Mouse (Mus musculus): Measurements from ENCODE around the gene Trim46.
A peak's percentile ranks its signal among the peaks of the same experiment; 100 is the strongest.

The Trim46 gene

DNA sequence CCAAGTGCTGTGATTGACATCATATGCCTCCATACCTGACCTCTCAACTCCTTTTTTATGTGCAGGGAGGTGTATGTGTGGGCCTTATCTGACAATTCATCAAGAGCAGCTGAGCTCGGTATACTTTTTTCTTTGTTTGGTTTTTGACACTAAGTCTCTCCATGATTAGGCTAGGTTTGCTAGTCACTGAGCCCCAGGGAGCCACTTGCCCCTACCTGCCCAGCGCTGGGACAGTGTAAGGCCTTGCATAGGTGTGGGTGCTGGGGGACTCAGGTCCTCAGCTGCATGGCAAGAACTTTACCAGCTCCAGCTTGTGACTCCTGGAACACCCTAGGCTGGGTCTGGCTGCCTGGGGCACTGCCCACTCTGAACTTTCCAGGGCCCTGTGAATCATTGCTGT, 39.4 kb downstream of the Trim46 start:
- DNase-seq, result no peak

GRCm38 (mm10) chr3:89206079-89206478, 40.0 kb downstream of the Trim46 start:
- DNase-seq, result no peak

- no peak for DNase-seq
Measured at GRCm38 (mm10) chr3:89203142-89203514, 43.0 kb downstream of the Trim46 start.

- peak; percentile 93 for DNase-seq
Measured at GRCm38 (mm10) chr3:89202253-89203141, 43.6 kb downstream of the Trim46 start, which contains the start of gene Gba. TSS of gene Gba (plus strand) at chr3:89202928.

DNA sequence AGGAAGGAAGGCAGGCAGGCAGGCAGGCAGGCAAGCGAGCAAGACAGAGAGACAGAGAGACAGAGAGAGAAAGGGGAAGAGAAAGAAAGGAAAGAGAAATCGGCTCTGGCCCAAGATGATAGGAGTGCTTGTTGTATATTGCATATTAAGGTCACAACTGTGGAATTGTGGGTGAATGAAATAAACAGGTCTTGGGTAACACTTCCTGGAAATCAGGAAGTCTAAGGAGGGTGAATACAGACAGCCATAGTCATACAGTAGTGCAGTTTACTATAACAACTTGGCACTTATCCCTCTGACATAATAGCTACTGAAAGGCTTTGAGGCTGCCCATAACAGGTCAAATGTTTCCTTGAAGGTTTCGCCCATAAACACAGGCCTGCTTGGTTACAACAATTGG, 46.3 kb downstream of the Trim46 start:
- DNase-seq, result no peak

DNA sequence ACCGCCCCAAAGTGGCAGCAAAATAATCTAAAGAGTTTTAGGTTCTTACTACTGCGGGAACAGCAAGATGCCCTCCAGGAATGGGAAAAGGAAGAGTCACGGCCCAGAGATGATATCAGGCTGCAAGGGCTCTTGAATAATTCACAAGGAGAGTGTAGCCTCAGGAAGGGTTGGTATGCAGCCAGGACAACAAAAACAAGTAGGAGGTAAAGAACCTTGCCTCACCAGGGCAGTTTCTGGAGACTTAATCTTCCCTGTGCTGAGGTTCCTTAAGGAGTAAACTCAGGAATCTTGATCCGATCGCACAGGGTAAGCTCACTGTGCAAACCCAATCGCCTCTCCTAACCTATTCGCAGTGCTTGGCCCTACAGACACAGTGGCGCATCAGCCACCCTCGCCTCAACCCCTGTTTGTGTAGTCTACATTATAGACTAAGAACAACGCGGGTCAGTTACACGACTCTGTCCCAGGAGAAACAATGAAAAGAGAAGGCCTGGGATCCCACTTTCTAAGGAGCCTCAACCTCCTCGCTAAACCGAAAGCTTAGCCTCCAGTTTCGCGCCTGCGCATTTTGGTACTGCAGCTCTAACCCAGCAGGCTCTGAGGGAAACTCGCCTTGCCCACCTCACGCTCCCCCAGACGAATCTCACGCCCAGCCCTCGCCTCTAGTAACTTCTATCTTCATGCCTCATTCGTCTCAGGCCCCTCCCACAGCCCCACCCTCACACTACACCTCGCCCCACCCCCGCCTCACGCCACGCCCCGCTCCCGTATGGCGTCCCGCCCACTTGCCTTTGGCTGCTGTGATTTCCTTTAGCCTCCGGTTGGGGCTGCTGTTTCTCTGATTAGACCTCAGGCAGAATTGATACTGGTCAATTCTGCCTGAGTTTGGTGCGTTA, 49.9 kb downstream of the Trim46 start:
- DNase-seq, result peak; percentile 94

DNA sequence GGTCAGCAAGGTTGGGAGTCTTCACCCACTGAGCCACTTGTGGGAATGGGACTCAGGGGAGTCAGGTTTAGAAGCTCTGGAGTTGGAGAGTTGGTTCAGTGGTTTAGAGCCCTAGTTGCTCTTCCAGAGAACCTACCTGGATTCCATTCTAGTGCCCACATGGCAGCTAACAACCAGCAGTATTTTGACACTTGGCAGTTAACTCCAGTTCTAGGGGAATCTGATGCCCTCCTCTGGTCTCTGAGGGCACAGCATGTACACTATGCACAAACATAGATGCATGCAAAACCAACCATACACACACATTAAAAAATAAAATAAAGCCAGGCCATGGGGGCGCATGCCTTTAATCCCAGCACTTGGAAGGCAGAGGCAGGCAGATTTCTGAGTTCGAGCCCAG, 52.3 kb downstream of the Trim46 start:
- DNase-seq, result peak; percentile 58

DNA sequence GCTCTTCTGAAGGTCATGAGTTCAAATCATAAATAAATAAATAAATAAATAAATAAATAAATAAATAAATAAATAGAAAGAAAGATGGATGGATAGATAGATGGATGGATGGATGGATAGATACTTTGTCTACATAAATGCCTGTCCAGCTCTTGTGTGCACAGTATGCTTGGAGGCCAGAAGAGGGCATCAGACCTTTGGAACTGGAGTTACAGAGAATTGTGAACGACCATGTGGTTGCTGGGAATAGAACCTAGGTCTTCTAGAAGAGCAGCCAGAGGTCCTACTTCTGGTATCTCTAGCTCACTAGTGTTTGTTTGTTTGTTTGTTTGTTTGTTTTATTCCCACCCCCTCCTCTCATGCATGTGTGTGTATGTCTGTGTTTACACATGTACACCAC, 52.8 kb downstream of the Trim46 start:
- DNase-seq, result no peak

DNA sequence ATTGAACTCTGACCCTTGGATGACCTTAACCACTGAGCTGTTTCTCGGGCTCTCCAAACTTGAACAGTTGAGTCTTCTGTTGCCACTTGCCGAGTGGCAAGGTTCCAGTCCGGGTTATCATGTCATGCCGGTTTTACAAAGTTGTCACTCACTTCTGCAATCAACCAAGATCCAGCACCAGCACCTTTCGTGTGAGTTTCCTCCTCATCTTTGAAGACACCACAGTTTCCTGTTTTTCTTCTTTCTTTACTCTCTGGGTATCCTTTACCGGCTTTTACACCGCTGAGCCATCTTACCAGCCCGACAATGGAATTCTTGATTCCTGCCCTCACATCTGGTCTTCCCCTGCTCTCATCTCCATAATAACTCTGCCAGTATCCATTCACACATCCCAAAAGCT, 55.7 kb downstream of the Trim46 start:
- DNase-seq, result no peak

DNA sequence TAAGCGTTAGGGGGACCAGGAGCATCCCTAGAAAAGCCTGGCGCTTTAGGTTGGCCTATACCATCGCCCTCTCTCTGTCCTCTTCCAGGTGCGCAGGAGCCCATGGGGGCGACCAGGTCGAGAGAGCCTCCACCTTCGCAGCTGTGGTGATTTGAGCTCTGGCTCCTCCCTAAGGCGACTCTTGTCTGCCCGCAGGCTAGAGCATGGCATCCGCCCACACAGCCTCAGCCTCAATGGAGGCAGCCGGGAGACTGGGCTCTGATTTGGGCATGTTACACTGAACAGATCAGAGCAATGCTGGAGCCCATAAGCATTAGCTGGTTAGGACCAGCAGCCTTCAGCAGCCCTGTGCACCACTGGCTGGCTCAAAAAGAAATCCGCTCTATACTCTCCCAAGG, 57.6 kb downstream of the Trim46 start:
- DNase-seq, result no peak

DNA sequence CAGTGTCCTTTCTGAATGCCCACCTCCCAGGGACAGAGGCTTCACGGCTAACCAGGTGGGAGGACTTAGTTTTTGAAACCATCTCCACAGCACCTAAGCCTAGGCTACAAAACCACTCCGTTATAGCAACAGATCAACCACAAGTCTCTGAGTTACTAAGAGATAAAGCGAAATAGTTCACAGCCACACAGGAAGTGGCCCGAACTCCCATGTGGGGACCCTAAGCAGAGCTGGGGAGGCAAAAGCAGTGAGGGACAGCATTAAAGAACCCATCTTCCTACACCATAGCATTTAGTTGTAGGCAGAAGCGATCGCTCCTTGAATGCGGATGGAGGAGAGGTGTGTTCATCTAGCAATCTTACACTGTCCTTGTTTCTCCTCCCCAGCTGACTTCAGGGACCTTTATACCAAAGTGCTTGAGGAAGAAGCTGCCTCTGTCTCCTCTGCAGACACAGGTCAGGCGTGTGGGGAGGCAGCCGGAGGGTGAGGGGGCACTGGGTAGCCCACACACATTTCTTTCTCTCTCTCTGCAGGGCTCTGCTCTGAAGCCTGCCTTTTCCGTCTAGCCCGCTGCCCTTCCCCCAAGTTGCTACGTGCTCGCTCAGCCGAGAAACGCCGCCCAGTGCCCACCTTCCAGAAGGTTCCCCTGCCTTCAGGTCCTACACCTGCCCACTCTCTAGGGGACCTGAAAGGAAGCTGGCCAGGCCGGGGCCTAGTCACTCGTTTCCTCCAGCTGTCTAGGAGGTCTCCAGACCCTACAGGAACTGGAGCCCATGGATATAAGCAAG, 58.2 kb downstream of the Trim46 start:
- no peak for DNase-seq

- no peak for DNase-seq
Measured at GRCm38 (mm10) chr3:89187197-89187596, 58.9 kb downstream of the Trim46 start.
